Mouse (Mus musculus): Measurements from ENCODE around the gene Dnah11.

The Dnah11 gene

DNA sequence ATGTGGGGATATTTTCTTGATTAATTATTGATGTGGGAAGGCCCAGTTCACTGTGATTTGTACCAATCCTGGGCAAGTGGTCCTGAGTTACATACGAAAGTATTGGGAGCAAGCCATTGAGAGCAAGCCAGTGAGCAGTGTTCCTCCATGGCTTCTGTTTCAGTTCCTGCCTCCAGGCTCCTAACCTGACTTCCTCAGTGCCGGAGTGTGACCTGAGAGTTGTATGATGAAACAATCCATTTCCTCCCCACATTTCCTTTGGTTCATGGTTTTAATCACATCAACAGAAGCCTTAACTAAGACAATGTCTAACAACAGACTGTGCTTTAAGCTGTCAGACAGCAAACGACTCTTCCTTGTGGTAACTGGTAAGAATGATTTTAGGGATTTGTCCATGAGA is 114.0 kb downstream of the Dnah11 start:
- DNase-seq, result no peak

DNA sequence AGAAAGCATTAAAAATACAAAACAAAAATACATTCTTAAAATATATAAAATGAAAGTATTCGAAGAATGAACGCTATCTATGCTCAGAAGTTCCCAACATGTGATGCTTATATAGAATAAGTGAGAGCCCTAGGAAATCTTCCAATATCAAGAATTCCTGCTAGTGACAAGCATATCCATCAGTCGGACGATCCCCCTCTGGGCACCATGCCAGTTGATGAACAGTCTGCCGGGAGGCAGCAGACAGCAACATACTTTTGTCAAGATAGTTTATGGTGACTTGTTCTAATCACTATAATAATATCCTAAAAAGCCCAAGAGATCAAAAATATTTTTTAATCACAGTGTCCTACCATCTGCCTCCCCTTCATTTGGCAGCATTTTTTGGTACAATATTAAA is 114.7 kb downstream of the Dnah11 start:
- no peak for DNase-seq

DNA sequence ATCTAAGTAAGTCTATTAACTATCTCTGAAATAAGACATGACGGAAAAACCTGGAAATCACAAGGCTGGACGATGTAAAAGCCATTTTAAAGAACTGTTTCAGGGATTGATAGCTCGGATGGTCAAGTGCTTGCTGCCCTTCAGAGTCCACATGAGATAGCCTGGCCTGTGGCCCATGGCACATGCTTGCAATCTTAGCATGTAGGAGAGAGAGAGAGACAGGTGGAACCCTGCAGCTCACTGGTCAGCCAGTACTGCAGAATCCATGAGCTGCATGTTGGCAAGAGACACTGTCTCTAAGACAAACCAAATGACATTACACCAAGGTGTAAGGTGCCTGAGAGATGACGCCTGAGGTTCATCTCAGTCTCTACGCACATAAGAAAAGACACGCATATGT is 118.4 kb downstream of the Dnah11 start:
- no peak for DNase-seq

DNA sequence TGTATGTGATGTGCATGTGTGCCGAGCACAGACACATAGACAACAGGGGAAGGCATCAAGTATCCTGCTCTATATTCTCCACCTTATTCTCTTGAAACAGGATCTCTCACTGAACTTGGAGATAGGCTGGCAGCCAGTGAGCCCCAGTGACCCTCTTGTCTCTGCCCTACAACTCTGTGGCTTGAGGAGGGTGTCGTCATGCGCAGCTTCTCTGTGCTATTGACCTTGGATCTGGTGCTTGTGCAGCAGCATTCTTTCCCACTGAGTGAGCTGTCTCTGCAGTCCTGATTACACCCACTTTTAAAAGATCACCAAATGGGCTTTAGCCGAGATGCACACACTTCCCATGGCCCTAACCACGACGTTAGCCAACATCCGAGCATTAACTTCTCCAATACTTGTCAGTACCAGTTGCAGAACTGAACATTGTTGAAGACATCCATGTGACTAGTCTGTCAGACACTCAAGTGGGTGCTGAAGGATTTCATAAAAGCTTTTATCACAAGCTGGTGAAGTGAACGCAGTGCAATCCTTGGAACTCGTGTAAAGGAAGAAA is 120.3 kb downstream of the Dnah11 start:
- DNase-seq, result no peak

DNA sequence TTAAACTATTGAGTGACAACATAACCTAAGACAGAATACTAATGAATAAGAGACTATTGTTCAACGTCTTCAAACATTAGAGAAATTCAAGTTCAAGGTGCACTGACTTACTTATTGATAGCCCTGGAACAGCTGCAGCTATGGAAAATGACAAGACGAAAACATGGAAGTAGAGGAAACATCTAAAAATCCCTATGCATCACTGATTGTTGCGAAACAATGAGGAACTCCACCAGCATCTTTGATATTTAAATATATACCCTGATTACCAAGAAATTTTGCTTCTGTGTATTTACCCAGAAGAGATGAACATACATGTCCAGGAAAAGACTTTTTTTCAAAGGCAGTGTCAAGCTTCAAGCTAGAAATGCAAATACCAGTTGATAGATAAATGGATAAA is 122.0 kb downstream of the Dnah11 start:
- no peak for DNase-seq

DNA sequence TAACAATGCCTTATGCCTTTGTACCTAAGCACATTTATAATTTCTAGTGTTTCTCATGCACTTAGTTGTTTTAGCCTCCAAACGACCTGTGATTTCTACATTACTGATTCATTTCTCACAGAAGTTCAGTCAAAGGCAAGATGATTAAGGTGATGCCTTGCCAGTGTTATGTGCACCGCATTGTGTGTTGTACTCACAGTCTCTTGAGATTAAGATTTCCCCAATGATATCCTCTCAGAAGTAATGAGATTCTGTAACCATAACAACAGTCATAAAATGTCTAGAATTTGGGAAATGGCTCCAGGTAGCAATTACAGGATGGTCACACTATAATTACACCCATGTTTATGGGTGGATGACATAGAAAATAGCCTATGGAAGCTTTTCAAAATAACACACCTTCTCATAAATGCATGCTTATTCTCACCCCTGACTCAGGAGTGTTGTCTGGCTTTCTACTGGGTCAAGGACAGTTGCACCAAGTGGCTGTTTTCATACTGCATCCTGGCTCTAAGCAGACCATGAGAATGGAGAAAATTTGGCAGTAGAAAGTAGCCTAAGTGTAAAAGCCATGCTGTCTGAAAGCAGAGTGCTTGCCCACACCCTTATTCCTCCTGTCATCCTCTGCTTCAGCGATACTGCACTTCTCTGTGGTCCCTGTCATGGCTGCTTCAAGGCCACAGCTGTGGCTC is 126.5 kb downstream of the Dnah11 start:
- no peak for DNase-seq

DNA sequence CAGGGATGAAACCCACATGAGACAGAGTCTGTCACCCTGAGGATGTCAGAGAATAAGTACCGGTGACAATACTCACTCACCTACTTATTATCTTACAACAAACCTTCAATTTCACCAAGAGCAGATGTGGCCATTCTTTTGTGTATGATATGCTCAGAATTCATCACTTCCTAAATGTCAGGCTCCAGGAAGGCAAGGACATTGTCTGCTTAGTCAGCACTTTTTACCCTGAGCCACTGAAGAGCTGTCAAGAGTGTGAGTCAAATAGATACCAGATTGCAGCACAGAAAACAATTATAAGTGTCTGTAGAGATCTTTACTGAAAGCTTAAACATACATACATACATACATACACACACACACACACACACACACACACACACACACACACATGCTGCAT is 127.2 kb downstream of the Dnah11 start:
- no peak for DNase-seq

DNA sequence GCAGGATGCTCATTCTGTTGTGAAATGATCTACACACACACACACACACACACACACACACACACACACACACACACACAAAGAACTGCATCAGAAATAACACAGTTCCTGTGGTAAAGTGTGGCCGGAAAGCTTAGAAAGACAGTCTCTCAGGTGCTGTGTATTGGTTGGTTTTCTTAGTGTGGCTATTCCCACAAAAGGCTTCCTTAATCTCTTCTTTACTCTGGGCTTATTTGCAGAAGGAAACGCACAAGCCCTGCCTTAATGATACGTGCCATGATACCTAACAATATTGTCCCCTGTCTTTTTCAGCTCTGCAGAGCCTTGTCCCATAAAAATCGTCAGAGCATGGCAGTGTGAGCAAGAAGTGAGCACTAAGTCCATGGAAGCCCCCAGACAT is 130.1 kb downstream of the Dnah11 start:
- no peak for DNase-seq

DNA sequence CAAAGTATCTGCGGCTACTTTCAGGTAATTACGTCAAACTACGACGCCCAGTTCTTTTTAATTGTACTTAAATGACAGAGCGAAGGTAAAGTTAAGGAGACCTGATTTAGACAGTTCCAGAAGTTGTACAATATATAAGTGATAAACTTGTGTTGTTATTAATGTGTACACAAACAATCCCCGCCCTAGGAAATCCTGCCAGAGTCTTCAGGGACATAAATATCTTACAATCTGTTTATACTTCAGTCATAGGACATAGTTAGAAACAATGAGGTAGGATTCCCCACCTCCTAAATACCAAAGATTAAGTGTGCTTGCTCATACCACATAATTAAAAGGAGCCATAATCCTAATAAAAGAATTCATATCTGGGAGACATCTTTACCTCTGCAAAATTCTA is 136.5 kb downstream of the Dnah11 start:
- no peak for DNase-seq

DNA sequence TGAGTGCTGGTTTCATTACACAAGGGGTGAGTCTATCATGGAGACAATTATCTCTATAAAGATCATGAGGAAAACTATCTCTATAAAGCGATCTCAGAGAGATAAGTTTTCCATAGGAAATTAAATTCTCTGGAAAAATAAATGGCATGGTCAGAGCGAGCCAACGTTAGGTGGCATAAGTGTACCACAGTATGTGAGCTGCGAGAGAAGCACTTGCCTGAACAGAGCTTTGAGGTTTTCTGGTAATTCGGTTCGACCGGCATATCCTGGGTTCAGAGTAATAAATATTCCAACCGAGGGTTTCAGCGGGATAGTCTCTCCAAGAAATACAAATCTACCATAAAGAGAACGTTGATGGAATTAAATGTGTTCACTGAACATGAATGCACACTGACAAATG is 142.0 kb downstream of the Dnah11 start:
- peak; percentile 43 for DNase-seq

DNA sequence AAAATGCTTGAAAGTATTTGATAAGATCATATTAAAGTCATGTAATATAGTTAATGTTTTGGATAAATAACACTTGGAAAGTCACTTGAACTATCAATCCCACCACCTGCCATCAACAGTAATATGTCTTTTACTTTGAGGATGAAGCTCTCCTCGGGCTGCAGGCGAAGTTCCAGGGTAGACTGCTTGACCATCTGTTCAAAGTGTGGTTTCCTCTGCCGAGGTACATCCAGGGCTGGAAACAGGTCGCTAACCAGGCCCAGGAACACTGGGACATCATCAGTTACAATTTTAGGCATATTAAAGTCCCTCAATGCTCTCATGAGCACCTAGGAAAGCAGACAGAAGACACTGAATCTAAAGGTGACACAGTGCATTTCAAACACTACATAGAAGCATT is 153.5 kb downstream of the Dnah11 start:
- no peak for DNase-seq

DNA sequence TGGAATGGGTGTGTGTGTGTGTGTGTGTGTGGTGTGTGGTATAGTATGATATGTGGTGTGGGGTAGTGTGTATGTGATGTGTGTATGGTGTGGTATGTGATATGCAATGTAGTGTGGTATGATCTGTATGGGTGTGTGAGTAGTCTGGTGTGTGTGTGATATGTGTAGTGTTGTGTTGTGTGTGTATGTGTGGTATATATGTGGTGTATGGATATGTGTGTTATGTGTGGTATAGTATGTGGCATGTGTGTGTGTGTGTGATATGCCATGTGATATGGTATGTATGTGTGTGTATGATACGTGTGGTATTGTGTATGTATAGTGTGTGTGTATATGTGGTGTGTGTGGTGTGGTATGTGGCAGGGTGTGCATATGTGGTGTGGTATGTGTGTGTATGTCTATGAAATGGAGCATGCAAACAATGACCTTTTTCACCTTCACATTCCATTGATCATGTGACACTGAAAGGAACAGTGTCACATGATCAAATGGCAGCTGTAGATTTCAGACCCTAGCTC is 155.7 kb downstream of the Dnah11 start:
- DNase-seq, result no peak

DNA sequence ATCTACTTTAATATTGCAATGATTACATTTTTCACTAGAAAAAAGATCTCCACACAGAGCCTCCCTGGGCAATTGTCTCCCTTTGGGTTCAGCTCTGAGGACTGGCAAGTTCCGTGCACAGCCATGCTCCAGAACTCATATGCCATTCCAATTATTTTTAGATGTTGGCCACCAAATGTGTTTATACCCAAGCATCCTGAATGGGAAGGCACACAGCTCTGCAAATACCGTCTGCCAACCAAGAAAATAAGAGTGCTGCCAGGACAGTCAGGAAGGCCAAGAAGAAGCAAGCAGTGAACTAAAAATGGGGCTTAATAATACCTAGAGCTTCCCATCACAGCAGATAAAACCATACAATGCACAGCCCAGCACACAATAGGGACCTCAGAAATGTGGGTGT is 156.6 kb downstream of the Dnah11 start:
- peak; percentile 68 for DNase-seq

DNA sequence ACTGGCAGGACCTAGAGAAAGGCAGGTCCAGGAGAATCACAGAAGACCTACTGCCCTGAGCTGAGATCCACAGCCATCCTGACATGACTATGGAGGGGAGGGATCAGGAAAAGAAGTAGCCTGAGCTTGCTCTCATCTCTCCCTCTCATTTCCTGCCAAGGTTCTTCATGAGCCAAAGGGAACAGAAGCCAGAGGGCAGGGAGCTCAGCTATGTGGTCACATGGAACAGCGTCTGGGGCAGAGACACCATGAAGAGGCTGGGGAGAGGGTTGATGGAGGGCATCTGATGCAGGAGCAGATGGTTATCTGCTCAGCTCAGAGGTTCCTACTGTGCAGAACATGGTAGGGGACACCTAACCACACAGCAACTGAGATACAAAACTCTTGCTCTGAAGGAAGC is 163.9 kb downstream of the Dnah11 start:
- DNase-seq, result peak; percentile 49

DNA sequence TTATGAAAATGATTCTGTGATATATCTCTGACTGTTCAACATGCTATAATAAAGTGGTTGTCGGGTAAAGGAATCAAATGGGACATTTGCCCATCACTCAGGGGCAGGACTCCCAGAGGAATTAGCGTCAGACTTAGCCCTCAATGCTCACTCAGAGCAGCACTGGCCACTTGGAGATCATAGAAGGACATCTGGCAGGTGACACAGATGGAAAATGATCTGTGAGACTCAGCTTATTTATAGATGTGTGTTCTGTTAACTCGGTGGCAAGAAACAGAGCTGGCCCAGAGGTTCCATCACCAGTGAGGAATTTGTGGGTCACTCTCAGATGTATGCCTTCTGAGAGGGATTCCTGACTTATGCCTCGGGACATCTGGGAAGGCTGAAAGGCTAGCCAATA is 173.1 kb downstream of the Dnah11 start:
- no peak for DNase-seq

DNA sequence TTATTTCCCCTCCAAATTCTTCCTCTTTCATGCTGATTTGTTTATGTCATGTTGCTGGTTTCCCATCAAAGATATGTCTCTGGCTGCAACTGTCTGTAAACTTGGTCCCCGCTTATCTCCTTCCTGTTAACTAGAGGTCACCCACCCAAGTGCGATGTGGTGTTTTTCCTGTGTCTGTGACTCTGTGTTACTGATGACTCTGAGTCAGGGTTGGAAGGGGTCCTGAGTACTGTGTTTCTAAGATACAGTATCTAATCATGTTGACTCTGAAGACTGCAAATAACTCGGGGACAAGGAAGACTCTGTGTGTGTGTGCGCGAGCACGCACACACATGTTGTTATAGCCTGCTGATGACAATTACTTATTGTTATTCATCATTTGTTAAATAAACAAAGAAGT is 179.9 kb downstream of the Dnah11 start:
- no peak for DNase-seq

DNA sequence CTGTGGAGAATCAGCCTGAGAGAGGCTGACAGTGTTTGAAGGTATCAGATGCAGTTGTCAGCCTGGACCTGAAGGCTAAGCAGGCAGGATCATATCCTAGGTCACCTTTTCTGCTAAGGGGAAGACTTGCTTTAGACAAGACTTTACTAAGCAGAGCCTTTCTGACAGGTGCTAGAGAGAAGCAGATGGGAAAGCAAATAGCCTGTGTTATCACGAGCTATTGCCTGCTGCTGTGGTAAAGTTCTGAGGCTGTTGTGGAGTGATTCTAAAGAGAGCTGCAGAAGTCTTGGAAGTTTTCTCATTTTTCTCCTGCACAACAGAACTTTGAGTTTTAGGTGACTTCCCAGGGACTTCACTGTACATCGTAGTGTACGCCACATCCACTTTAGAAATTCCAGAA is 185.0 kb downstream of the Dnah11 start:
- no peak for DNase-seq

DNA sequence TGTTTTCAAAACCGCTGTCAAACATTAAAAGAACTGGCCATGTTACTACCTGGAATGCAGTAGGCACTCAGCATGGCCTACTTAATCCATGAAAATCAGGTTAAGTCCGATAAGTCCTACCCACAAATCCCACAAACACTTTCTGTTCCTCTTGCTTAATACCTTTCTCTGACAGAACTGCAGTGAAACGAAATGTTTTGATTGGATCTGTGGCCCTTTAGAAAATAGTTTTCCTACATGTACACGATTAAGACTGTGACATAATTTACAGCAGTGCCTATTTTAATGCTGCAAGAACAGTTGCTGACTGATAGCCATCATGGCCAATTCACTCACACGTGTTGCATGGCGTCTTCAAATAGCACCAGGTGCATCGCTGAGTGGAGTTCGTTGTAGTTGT is 186.9 kb downstream of the Dnah11 start:
- no peak for DNase-seq

DNA sequence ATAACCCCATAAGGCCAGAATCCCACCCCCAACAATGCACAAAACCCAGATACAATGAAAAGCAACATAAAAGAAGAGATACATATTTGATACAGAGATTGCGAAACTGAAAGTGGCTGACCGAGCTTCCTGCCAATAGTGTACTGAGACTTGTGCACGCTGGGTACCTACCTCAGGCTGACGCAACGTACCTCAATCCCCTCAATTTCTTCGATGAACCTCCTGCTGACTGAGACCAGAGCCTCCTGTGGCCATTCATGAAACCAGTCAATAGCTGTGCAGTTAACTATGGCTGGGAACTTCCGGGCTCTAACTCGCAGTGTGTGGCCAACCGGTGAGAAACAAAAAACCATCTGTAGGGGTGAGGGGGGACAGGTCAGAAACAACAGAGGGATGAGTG is 203.9 kb downstream of the Dnah11 start:
- DNase-seq, result no peak

DNA sequence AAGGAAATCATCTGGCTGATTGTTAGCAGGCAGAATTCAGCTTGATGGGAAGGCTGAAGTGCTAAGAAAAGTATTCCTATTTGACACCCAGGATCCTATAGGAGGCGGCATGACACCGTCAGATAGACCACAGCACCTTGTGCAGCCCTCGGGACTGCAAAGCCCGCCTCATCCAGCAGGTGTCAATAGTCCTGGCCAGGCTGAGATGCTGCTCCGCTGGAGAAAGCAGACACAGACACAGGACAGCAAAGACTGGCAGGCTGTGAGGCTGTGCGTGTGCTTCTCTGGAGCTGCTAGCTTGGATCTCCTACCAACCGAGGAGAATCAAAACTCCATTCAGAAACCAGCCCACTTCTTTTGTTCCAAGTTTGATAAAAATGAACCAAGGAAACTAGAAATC is 205.3 kb downstream of the Dnah11 start:
- peak; percentile 82 for DNase-seq

DNA sequence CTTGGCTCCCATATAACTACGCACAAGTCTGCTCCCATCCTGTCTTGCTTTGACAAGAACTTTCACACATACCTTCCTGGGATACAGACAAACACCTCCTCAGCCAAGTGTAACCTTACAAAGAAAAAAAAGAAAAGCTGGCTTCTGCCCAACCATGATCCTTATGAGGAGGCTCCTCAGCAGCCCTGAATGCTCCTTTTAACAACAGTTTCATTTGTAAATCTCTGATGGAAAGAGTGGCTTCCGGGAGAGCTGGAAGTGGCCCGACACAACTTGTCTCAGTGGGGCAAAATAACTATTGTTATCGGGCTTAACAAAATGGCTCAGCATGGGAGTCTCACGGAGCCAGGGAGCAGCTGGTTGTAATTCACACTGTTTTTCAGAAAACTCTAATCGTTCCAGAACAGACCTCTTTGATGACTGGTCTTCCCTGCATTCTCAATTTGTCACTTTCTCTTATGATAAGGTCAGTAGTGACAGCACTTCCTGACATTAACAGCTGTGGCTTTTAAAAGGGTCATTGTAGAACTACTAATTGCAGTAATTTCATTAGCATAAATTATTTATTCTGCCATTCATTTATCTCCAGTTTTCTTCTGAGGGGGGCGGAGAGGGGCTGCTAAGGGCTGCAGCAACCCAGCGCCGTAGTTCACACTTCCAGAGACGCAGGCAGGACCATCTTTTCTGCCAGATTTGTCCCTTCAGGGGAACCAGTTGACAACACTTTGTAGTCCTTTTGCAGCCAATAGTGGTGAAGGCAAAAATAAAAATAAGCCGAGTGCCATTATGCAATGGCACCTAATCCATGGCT is 209.6 kb downstream of the Dnah11 start:
- DNase-seq, result no peak

DNA sequence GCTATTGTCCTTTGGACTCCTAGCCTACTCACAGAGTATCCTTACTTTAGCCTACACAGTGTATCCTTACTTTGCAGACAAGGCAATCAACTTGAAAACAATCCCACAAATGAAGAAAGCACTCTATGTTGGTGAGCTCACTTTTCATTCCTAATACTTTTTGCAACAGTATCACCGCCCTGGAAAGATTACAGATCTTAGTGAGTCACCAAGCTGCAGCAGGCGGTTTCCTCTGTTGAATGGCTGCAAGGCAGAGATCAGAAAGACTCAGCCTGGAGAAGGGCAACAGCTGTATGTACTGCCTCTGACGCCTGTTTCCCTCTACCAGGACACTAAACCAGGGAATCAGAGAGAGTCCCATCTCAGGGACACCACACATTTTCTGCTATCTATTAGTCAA is 218.5 kb downstream of the Dnah11 start:
- DNase-seq, result no peak

DNA sequence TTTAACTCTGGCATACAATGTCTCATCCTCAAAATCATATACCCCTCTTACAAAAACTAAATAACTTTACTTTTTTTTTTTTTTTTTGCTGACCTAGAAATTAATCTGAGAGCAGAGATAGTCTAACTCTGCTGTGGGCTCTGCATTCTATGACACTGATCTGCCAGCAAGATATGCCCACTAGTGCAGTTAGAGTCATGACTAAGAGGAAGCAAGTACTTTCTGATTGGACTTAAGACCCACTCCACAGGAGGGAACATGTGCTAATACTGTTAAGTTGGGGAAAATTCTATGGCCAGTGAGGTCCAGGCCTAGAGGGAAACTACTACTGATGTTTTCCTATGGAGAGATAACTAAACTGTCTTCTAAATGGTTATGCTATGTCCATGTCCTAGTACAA is 225.1 kb downstream of the Dnah11 start:
- no peak for DNase-seq

DNA sequence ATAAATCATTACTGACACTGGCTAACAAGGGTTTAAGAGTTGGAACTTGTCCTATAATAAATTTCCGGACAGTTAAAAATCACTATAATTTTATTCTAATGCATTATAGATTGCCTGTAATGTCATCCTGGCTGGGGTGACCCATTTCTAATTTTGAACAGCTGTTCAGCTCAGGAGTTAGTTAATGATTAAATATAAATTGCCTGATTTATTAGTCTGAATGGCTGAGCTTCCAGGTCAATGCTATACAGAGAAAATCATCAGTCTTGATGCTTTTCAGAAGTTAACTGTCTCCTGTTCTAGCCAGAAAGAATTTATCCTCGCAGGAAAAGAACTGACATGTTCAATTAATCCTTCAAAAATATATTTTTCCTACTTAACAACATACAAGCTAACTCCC is 236.1 kb downstream of the Dnah11 start:
- no peak for DNase-seq

Data from cerebellum, adult 11 months (tissue).